Mouse (Mus musculus): ENCODE measurements at regions not wholly inside any gene's neighbourhood (a gene's known extent, or its start where the extent isn't known, plus 50 kb on each side); places are given as distances from the start of the nearest gene placed in this dataset.

- H3K4me2 ChIP-seq (ENCODE audit: low read depth): no peak overlapping the region
- H3K9me3 ChIP-seq (ENCODE audit: control insufficient read depth, low read length): no peaks in the 10 kb centered on the region
- DNase-seq (ENCODE audit: low spot score): no peak
- no peak for ATAC-seq (ENCODE audit: insufficient read depth, low FRiP score, low TSS enrichment)
- no peaks in the 10 kb centered on the region for H3K27me3 ChIP-seq (ENCODE audit: control insufficient read depth, insufficient read depth, low read length)
- WGBS: 91% methylated on average over 5 of the region's 5 CpGs
- H3K4me1 ChIP-seq (ENCODE audit: control insufficient read depth, insufficient read depth, low read length): no peaks in the 10 kb centered on the region
- H3K36me3 ChIP-seq (ENCODE audit: control insufficient read depth, insufficient read depth, low read length): no peaks in the 10 kb centered on the region
- no peak overlapping the region for H3K27ac ChIP-seq (ENCODE audit: low read depth, low read length)
- no peak overlapping the region for H3K9ac ChIP-seq (ENCODE audit: low read length)
- no peak overlapping the region for H3K4me3 ChIP-seq (ENCODE audit: low read depth, low read length)
Measured at GRCm38 (mm10) chr10:98116296-98116695, 389.7 kb upstream of the C030005K15Rik start.

GRCm38 (mm10) chr10:98125713-98126112 is 399.2 kb upstream of the C030005K15Rik start:
- Histone ChIP-seq H3K4me2 (ENCODE audit: low read depth) (no peak overlapping the region), H3K9ac (ENCODE audit: low read length) (no peak overlapping the region), H3K27me3 (ENCODE audit: control insufficient read depth, insufficient read depth, low read length) (no peaks in the 10 kb centered on the region), H3K27ac (ENCODE audit: low read depth, low read length) (no peak overlapping the region), H3K4me1 (ENCODE audit: control insufficient read depth, insufficient read depth, low read length) (no peaks in the 10 kb centered on the region), H3K36me3 (ENCODE audit: control insufficient read depth, insufficient read depth, low read length) (no peaks in the 10 kb centered on the region), H3K4me3 (ENCODE audit: low read depth, low read length) (no peak overlapping the region), H3K9me3 (ENCODE audit: control insufficient read depth, low read length) (no peaks in the 10 kb centered on the region)
- WGBS: 93% methylated on average over 1 of the region's 1 CpGs
- ATAC-seq (ENCODE audit: insufficient read depth, low FRiP score, low TSS enrichment): no peak
- DNase-seq (ENCODE audit: low spot score): no peak

DNA sequence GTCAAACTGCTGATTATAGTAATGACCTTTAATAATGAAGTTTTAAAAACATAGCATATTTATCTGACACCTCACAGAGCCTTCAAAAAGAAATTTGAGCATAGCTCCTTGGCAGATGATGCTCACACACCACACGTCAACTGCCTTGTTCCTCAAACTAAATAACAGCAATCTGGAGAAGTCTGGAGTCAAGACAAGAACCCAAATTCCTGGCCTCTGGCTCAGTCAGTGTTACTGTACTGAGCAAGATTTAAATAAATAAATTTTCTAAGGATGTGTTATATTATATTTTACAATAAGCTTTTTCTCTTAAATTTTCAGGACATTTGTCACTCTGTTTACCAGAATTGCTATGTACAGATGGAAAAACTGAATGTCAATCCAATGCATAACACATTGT is 408.5 kb upstream of the C030005K15Rik start:
- Histone ChIP-seq H3K4me2 (ENCODE audit: low read depth) (no peak overlapping the region), H3K4me1 (ENCODE audit: control insufficient read depth, insufficient read depth, low read length) (no peaks in the 10 kb centered on the region), H3K9ac (ENCODE audit: low read length) (no peak overlapping the region), H3K36me3 (ENCODE audit: control insufficient read depth, insufficient read depth, low read length) (no peaks in the 10 kb centered on the region), H3K27ac (ENCODE audit: low read depth, low read length) (no peak overlapping the region), H3K4me3 (ENCODE audit: low read depth, low read length) (no peak overlapping the region), H3K9me3 (ENCODE audit: control insufficient read depth, low read length) (no peaks in the 10 kb centered on the region), H3K27me3 (ENCODE audit: control insufficient read depth, insufficient read depth, low read length) (no peaks in the 10 kb centered on the region)
- DNase-seq (ENCODE audit: low spot score) (no peak), ATAC-seq (ENCODE audit: insufficient read depth, low FRiP score, low TSS enrichment) (no peak)
- 67% methylated on average over 1 of the region's 1 CpGs for WGBS

GRCm38 (mm10) chr10:98145773-98146172 is 419.2 kb upstream of the C030005K15Rik start:
- Histone ChIP-seq H3K36me3 (ENCODE audit: control insufficient read depth, insufficient read depth, low read length) (no peaks in the 10 kb centered on the region), H3K9me3 (ENCODE audit: control insufficient read depth, low read length) (no peaks in the 10 kb centered on the region), H3K4me2 (ENCODE audit: low read depth) (no peak overlapping the region), H3K9ac (ENCODE audit: low read length) (no peak overlapping the region), H3K27ac (ENCODE audit: low read depth, low read length) (no peak overlapping the region), H3K4me1 (ENCODE audit: control insufficient read depth, insufficient read depth, low read length) (no peaks in the 10 kb centered on the region), H3K27me3 (ENCODE audit: control insufficient read depth, insufficient read depth, low read length) (no peaks in the 10 kb centered on the region), H3K4me3 (ENCODE audit: low read depth, low read length) (no peak overlapping the region)
- WGBS: 59% methylated on average over 1 of the region's 1 CpGs
- ATAC-seq (ENCODE audit: insufficient read depth, low FRiP score, low TSS enrichment) (no peak), DNase-seq (ENCODE audit: low spot score) (no peak)

DNA sequence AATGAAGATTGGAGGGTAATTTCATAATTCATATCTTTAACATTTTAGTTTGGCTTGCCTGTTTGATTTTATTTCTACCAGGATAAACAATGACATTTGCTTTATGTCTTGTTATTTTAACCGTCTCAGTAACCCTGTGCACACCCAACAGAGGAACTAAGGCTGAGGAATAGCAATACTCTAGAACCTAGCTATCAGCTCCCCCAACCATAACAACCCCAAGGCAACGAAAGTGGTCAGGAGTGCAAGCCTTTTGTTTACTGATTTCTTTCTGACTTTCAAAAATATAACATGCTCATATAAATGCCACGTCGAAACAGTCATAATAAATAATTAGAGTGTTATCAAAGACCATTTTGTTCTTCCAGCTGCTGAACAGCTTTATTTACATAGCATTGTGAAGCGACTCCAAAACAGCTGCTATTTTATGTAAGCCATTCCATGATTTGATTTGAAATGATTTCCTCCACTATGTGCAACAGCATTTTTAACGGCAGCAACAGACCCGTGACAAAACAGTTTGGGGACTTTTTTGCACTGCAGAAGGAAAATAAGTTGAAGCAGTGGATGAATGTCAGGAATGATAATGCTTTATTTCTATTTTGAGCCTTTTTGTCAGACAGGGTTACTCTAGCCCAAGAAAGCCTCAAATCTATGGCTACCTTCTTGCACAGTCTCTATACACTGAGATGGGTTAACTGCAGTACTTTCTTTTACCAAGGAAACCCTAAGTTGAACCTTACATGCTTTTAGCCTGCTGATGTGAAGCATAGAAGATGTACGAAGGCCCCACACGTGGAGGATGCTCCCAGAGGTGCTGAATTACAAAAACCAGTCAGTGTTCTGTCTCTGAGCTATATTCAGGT is 420.7 kb upstream of the C030005K15Rik start:
- no peak overlapping the region for H3K4me2 ChIP-seq (ENCODE audit: low read depth)
- DNase-seq (ENCODE audit: low spot score) (no peak), ATAC-seq (ENCODE audit: insufficient read depth, low FRiP score, low TSS enrichment) (no peak)
- no peak overlapping the region for H3K9ac ChIP-seq (ENCODE audit: low read length)
- 84% methylated on average over 9 of the region's 9 CpGs for WGBS
- H3K4me1 ChIP-seq (ENCODE audit: control insufficient read depth, insufficient read depth, low read length): no peaks in the 10 kb centered on the region
- H3K4me3 ChIP-seq (ENCODE audit: low read depth, low read length): no peak overlapping the region
- no peaks in the 10 kb centered on the region for H3K27me3 ChIP-seq (ENCODE audit: control insufficient read depth, insufficient read depth, low read length)
- H3K9me3 ChIP-seq (ENCODE audit: control insufficient read depth, low read length): no peaks in the 10 kb centered on the region
- H3K36me3 ChIP-seq (ENCODE audit: control insufficient read depth, insufficient read depth, low read length): no peaks in the 10 kb centered on the region
- no peak overlapping the region for H3K27ac ChIP-seq (ENCODE audit: low read depth, low read length)

- ATAC-seq (ENCODE audit: insufficient read depth, low FRiP score, low TSS enrichment): no peak
- WGBS: 86% methylated on average over 2 of the region's 2 CpGs
- H3K4me1 ChIP-seq (ENCODE audit: control insufficient read depth, insufficient read depth, low read length): no peaks in the 10 kb centered on the region
Measured at GRCm38 (mm10) chr10:98155982-98156381, 429.4 kb upstream of the C030005K15Rik start.

GRCm38 (mm10) chr10:98185666-98186065 is 459.1 kb upstream of the C030005K15Rik start:
- ATAC-seq (ENCODE audit: insufficient read depth, low FRiP score, low TSS enrichment) (no peak), DNase-seq (ENCODE audit: low spot score) (no peak)
- Histone ChIP-seq H3K4me1 (ENCODE audit: control insufficient read depth, insufficient read depth, low read length) (no peaks in the 10 kb centered on the region), H3K27ac (ENCODE audit: low read depth, low read length) (no peak overlapping the region), H3K4me3 (ENCODE audit: low read depth, low read length) (no peak overlapping the region), H3K9me3 (ENCODE audit: control insufficient read depth, low read length) (no peaks in the 10 kb centered on the region), H3K4me2 (ENCODE audit: low read depth) (no peak overlapping the region), H3K36me3 (ENCODE audit: control insufficient read depth, insufficient read depth, low read length) (no peaks in the 10 kb centered on the region), H3K9ac (ENCODE audit: low read length) (no peak overlapping the region), H3K27me3 (ENCODE audit: control insufficient read depth, insufficient read depth, low read length) (no peaks in the 10 kb centered on the region)
- 76% methylated on average over 3 of the region's 3 CpGs for WGBS

More at GRCm38 (mm10) chr10:98155982-98156381, 429.4 kb upstream of the C030005K15Rik start:
- H3K27ac ChIP-seq (ENCODE audit: low read depth, low read length): no peak overlapping the region
- H3K4me3 ChIP-seq (ENCODE audit: low read depth, low read length): no peak overlapping the region
- no peaks in the 10 kb centered on the region for H3K9me3 ChIP-seq (ENCODE audit: control insufficient read depth, low read length)
- no peaks in the 10 kb centered on the region for H3K27me3 ChIP-seq (ENCODE audit: control insufficient read depth, insufficient read depth, low read length)
- H3K9ac ChIP-seq (ENCODE audit: low read length): no peak overlapping the region
- H3K4me2 ChIP-seq (ENCODE audit: low read depth): no peak overlapping the region
- H3K36me3 ChIP-seq (ENCODE audit: control insufficient read depth, insufficient read depth, low read length): no peaks in the 10 kb centered on the region
- DNase-seq (ENCODE audit: low spot score): no peak

DNA sequence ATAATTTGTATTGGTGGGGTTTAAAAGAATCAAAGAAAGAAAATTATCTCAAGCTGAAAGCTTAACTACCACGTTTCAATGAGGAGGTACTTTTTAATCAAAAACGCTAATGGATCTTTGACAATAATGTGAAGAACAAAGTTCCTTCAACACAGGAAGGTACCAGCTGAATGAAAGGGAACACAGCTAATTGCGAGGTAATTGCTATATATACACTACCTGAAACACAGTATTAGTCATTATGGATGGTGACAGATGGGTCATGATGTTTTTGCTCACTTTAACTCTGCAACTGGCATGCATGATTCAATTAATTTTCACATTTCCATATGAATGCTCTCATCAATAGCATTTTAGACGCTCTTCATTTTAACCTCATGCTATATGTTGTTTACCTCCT is 470.3 kb upstream of the C030005K15Rik start:
- no peak overlapping the region for H3K27ac ChIP-seq (ENCODE audit: low read depth, low read length)
- no peak for ATAC-seq (ENCODE audit: insufficient read depth, low FRiP score, low TSS enrichment)
- no peak overlapping the region for H3K4me3 ChIP-seq (ENCODE audit: low read depth, low read length)
- no peaks in the 10 kb centered on the region for H3K9me3 ChIP-seq (ENCODE audit: control insufficient read depth, low read length)
- H3K36me3 ChIP-seq (ENCODE audit: control insufficient read depth, insufficient read depth, low read length): no peaks in the 10 kb centered on the region
- no peak for DNase-seq (ENCODE audit: low spot score)
- H3K9ac ChIP-seq (ENCODE audit: low read length): no peak overlapping the region
- WGBS: 84% methylated on average over 4 of the region's 4 CpGs
- H3K27me3 ChIP-seq (ENCODE audit: control insufficient read depth, insufficient read depth, low read length): no peaks in the 10 kb centered on the region
- H3K4me1 ChIP-seq (ENCODE audit: control insufficient read depth, insufficient read depth, low read length): no peaks in the 10 kb centered on the region
- H3K4me2 ChIP-seq (ENCODE audit: low read depth): no peak overlapping the region

- no peak overlapping the region for H3K4me3 ChIP-seq (ENCODE audit: low read depth, low read length)
- H3K4me2 ChIP-seq (ENCODE audit: low read depth): no peak overlapping the region
- no peaks in the 10 kb centered on the region for H3K27me3 ChIP-seq (ENCODE audit: control insufficient read depth, insufficient read depth, low read length)
- no peak for ATAC-seq (ENCODE audit: insufficient read depth, low FRiP score, low TSS enrichment)
- WGBS: 86% methylated on average over 2 of the region's 2 CpGs
- DNase-seq (ENCODE audit: low spot score): no peak
- no peak overlapping the region for H3K9ac ChIP-seq (ENCODE audit: low read length)
- H3K36me3 ChIP-seq (ENCODE audit: control insufficient read depth, insufficient read depth, low read length): no peaks in the 10 kb centered on the region
- H3K27ac ChIP-seq (ENCODE audit: low read depth, low read length): no peak overlapping the region
- no peaks in the 10 kb centered on the region for H3K9me3 ChIP-seq (ENCODE audit: control insufficient read depth, low read length)
- no peaks in the 10 kb centered on the region for H3K4me1 ChIP-seq (ENCODE audit: control insufficient read depth, insufficient read depth, low read length)
Measured at GRCm38 (mm10) chr10:98210246-98210645, 483.7 kb upstream of the C030005K15Rik start.

All from neural tube, embryonic 11.5 days (tissue).